Mouse (Mus musculus): Measurements from ENCODE around the gene Clint1. TPM values are rescaled to one million over a fixed set of nuclear protein-coding genes. Genes with fewer than 3 reads are reported as not detected.

Gene Clint1
- 100 to 1,000 TPM; 134 to 143 TPM for total RNA-seq (2023)

GRCm38 (mm10) chr11:45851516-45852123 is at the start of gene Clint1:
TSS of gene Clint1 (plus strand) at chr11:45852051.

GRCm38 (mm10) chr11:45944643-45945156 is 92.8 kb downstream of the Clint1 start, which contains the start of gene Lsm11:
TSS of gene Lsm11 (minus strand) at chr11:45944935.

GRCm38 (mm10) chr11:45955127-45955627 is 103.3 kb downstream of the Clint1 start, which contains the start of gene Thg1l:
TSS of gene Thg1l (minus strand) at chr11:45955494.

Other genes starting within 250 kb of the Clint1 start
- 1 to 10 TPM; 2.9 to 4.5 TPM for gene Lsm11, start 92.9 kb downstream of the Clint1 start, total RNA-seq (2023)
- gene Thg1l, start 103.4 kb downstream of the Clint1 start, total RNA-seq (2023), result 1 to 10 TPM; 4.5 to 6.2 TPM
- not detected for gene Sox30, start 128.3 kb downstream of the Clint1 start, total RNA-seq (2023)
- 1 to 10 TPM; 3.9 to 6.0 TPM for gene Gm12166, start 200.3 kb downstream of the Clint1 start, total RNA-seq (2023)
- gene Adam19, start 203.9 kb downstream of the Clint1 start, total RNA-seq (2023), result 100 to 1,000 TPM; 137 to 148 TPM

Data from neutrophil, adult 59 days (primary cell).